Mouse (Mus musculus) embryonic facial prominence, embryonic 14.5 days (tissue): ENCODE results near the gene Adgre4. TPM values are rescaled to one million over a fixed set of nuclear protein-coding genes. Genes with fewer than 3 reads are reported as not detected.
"Not testable (repeated sequence)": the region's sequence is repeated elsewhere in the genome, so short reads cannot be mapped to it uniquely, and the experiment has no call there.

Experiments
- ATAC-seq: fragments of 200-750 bp; cut with Nextera tagmentation; 2 replicates; pipeline ENCODE4 v1.8.0; 2017; ENCODE audit warnings: low read depth, moderate number of reproducible peaks, moderate TSS enrichment
- DNase-seq: peaks from one replicate; pipeline ENCODE4 v3.0.0-alpha.2; 2015; ENCODE audit warnings: low spot score
- H3K27ac ChIP-seq: fragments of 300-500 bp; sonication (generic); replicated peaks from 2 replicates; pipeline ENCODE4 v1.5.1; 2014; ENCODE audit warnings: low read depth, mild to moderate bottlenecking, low read length, moderate library complexity
- H3K27me3 ChIP-seq: fragments of 300-500 bp; sonication (generic); replicated peaks from 2 replicates; pipeline ENCODE4 v1.6.1; 2014; ENCODE audit warnings: low read length; ENCODE audit not compliant: control insufficient read depth, insufficient read depth
- H3K36me3 ChIP-seq: fragments of 300-500 bp; sonication (generic); 2 replicates; pipeline ENCODE4 v1.6.1; 2014; ENCODE audit warnings: low read length, mixed read lengths; ENCODE audit not compliant: control insufficient read depth, insufficient read depth
- H3K4me1 ChIP-seq: fragments of 300-500 bp; sonication (generic); 2 replicates; pipeline ENCODE4 v1.6.1; 2014; ENCODE audit warnings: antibody characterized with exemption, low read length; ENCODE audit not compliant: control insufficient read depth, insufficient read depth
- H3K4me2 ChIP-seq: fragments of 300-500 bp; sonication (generic); 2 replicates; pipeline ENCODE4 v1.6.1; 2014; ENCODE audit warnings: low read depth, mild to moderate bottlenecking, low read length, moderate library complexity, mixed read lengths
- H3K4me3 ChIP-seq: fragments of 300-500 bp; sonication (generic); 2 replicates; pipeline ENCODE4 v1.5.1; 2014; ENCODE audit warnings: low read depth, mild to moderate bottlenecking, low read length
- H3K9ac ChIP-seq: fragments of 300-500 bp; sonication (generic); 2 replicates; pipeline ENCODE4 v1.6.1; 2014; ENCODE audit warnings: low read depth, mild to moderate bottlenecking, low read length, moderate library complexity, mixed read lengths
- H3K9me3 ChIP-seq: fragments of 300-500 bp; sonication (generic); 2 replicates; pipeline ENCODE4 v1.6.1; 2016; ENCODE audit warnings: low read length; ENCODE audit not compliant: control insufficient read depth
- WGBS: fragments of 180-500 bp; shearing (Covaris S2); extraction: QIAGEN DNeasy Blood & Tissue Kit; methylation state at CpG from one replicate; pipeline ENCODE4 v1.1.7; 2014; 5-methylcytosine and 5-hydroxymethylcytosine counted together
- polyA plus RNA-seq: library from polyadenylated mRNA; unstranded; fragments of >200 nt; fragmentation: Nextera tagmentation; extraction: Ambion mirVana; gene quantifications from 2 replicates; pipeline ENCODE4 v1.2.1, GENCODE M21; 2014

Gene Adgre4
- polyA plus RNA-seq, 1 experiment from 2014 or later = 0.29 TPM

DNA sequence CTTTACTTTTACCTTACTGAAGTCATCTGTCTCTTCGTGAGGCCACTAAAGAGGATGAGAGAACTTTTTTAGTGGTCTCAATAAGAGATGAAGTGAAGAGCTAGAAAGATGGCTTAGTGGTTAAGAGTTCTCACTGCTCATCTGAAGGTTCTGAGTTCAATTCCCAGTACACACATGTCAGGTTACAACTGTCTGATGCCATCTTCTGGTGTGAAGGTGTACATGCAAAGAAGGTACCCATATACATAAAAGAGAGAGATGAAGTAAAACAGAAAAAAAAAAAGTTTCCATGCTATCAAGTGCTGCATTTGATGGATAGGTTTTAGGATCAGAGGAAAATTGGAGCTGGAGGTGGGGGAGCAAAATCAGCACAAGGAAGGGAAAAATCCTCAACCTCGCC is 135.1 kb downstream of the Adgre4 start:
- H3K27me3 ChIP-seq = no peaks in the 10 kb centered on the region
- H3K4me2 ChIP-seq = no peak overlapping the region
- 45% methylated on average over 2 of the region's 2 CpGs for WGBS

DNA sequence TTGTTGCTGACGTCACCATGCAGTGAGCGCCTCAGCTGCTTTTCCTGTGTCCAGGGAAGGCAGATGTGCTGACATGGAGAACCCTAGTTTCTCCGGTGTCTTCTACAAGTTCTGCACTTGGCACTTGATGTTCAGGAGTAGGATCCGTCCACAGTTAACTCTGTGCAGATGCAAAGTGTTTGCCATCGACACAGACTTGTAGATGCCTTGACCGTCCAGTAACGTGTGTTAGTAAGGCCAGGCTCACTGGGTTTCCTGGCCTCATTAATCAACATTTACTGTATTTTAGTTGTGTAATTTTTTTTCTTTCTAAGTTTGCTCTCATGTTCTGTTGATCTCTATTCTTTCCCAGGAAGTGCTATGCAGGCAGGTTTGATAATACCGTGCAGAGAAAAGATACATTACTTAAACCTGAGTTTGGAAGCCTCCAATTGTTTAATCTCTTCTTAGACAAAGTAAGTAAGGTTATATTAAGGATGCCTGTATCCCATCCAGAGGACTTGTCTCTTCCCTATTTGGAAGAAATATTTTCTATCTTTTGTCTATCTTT is 142.7 kb downstream of the Adgre4 start:
- H3K4me1 ChIP-seq, ATAC-seq, DNase-seq, H3K27ac ChIP-seq, H3K9me3 ChIP-seq, H3K27me3 ChIP-seq: not testable (repeated sequence)
- peaks cover 13% of the 10 kb centered on the region for H3K36me3 ChIP-seq
- WGBS = 13% methylated on average over 6 of the region's 8 CpGs
- peak overlapping the region; percentile 61 for H3K4me2 ChIP-seq
- peak overlapping the region; percentile 48 for H3K4me3 ChIP-seq
- H3K9ac ChIP-seq = peak overlapping the region; percentile 65

More for the DNA sequence above, 135.1 kb downstream of the Adgre4 start:
- no peak overlapping the region for H3K4me3 ChIP-seq
- H3K9ac ChIP-seq = no peak overlapping the region
- no peaks in the 10 kb centered on the region for H3K36me3 ChIP-seq
- ATAC-seq (no peak), DNase-seq (no peak)
- no peak overlapping the region for H3K27ac ChIP-seq
- H3K9me3 ChIP-seq = no peaks in the 10 kb centered on the region
- H3K4me1 ChIP-seq = no peaks in the 10 kb centered on the region

GRCm38 (mm10) chr17:55903087-55903486 is 153.3 kb downstream of the Adgre4 start:
- DNase-seq = no peak
- H3K27ac ChIP-seq = no peak overlapping the region
- H3K4me2 ChIP-seq = no peak overlapping the region
- no peak overlapping the region for H3K9ac ChIP-seq
- no peak overlapping the region for H3K4me3 ChIP-seq
- H3K4me1 ChIP-seq = no peaks in the 10 kb centered on the region
- H3K27me3 ChIP-seq = no peaks in the 10 kb centered on the region
- peaks cover 5% of the 10 kb centered on the region for H3K36me3 ChIP-seq
- 78% methylated on average over 2 of the region's 2 CpGs for WGBS
- no peak for ATAC-seq
- H3K9me3 ChIP-seq = peaks cover 16% of the 10 kb centered on the region

Other genes starting within 250 kb of the Adgre4 start
- not detected in 2 replicates for gene Vmn2r118, start 124.8 kb upstream of the Adgre4 start, polyA plus RNA-seq
- gene Pot1b, start 37.4 kb upstream of the Adgre4 start, polyA plus RNA-seq = 4.7 and 5.0 TPM in 2 replicates
- 8.5 and 11.7 TPM in 2 replicates for gene Zfp119a, start 128.9 kb downstream of the Adgre4 start, polyA plus RNA-seq
- 7.9 and 10.4 TPM in 2 replicates for gene Zfp959, start 142.1 kb downstream of the Adgre4 start, polyA plus RNA-seq
- 6.0 and 7.3 TPM in 2 replicates for gene Zfp119b, start 199.5 kb downstream of the Adgre4 start, polyA plus RNA-seq
- 3.5 and 4.2 TPM in 2 replicates for gene Ebi3, start 202.7 kb downstream of the Adgre4 start, polyA plus RNA-seq
- gene Yju2, start 209.1 kb downstream of the Adgre4 start, polyA plus RNA-seq = 16.8 and 20.2 TPM in 2 replicates
- 11.0 and 18.9 TPM in 2 replicates for gene Shd, start 220.5 kb downstream of the Adgre4 start, polyA plus RNA-seq
- 13.0 and 19.8 TPM in 2 replicates for gene Fsd1, start 236.5 kb downstream of the Adgre4 start, polyA plus RNA-seq